In the genomic region with DNA sequence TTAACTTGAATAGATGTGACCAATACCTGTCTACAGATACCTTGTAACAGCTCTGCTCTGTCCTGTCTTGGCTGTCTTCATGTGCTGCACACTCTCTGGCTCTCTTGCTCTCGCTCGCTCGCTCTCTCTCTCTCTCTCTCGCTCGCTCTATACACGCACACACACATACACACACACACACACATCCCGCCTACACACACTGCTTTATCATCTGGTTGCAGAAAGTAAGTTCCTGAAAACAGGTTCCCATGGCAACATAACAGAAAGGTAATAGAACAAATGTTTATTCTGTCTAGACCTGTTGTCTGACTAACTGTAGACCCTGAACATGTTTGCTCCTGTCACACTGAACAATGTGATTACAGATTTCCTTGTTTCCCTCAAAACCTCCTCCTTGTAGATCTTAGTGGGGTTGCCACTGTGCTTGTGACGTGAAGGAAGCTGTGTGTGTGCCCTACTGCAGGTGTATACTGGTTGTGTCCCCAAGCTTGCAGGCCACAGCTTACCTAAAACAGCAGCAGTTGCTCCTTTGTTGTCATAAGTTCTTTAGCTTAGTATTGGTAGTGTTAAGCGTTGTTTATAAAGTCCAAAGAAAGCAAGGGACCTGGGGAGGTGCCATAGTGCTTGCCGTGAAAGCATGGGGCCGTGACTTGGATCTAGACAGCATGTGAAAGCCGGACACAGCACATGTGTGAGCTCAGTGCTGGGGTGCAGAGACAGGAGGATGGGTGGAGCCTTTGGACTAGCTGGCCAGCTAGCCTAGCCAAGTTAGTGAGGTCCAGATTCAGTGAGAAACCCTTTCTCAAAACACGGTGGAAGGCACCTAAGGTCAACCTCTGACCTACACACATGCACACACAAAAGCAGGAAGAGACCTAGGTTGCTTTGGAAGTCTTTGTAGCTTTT, we compare ENCODE assay signal across 8 mouse cellular contexts. TPM values are rescaled to one million over a fixed set of nuclear protein-coding genes. Genes with fewer than 3 reads are reported as not detected.
DNase-seq lines count a peak whose midpoint lies in the region; ATAC-seq and TF ChIP-seq lines count a peak whose summit lies in the region.

No protein-coding gene starts in this region.

- H3K9me3 ChIP-seq in forebrain, postnatal 0 days (ENCODE audit: low read length), result no peaks in the 10 kb centered on the region

- peak overlapping the region; percentile 14; the same call in 1 of the 2 replicates for H3K4me3 ChIP-seq in layer of hippocampus, adult 2 months
- H3K4me3 ChIP-seq in forebrain, postnatal 0 days (ENCODE audit: low read depth, low read length), result no peak overlapping the region

- no peak for TF ChIP-seq CTCF in layer of hippocampus, adult 2 months (conservative IDR thresholded peaks at IDR 0.05)
- no peak for TF ChIP-seq CTCF in forebrain, postnatal 0 days (IDR thresholded peaks at IDR 0.05; ENCODE audit: low read depth)

- no peak overlapping the region for H3K9ac ChIP-seq in forebrain, postnatal 0 days

- no peaks in the 10 kb centered on the region for H3K27me3 ChIP-seq in forebrain, postnatal 0 days (ENCODE audit: insufficient read depth, low read length)

- 61% methylated on average over 13 of the region's 13 CpGs for WGBS in forebrain, postnatal 0 days

- 0 out of 2 replicates have a peak, but pooled peaks cover 3% of the 10 kb centered on the region for H3K36me3 ChIP-seq in forebrain, postnatal 0 days (ENCODE audit: insufficient read depth)

- H3K4me1 ChIP-seq in forebrain, postnatal 0 days (ENCODE audit: insufficient read depth), result peaks cover 35% of the 10 kb centered on the region

- ATAC-seq in forebrain, postnatal 0 days, result peak; percentile 71
- ATAC-seq in megakaryocyte progenitor cell, adult 5-6 weeks (replicated peaks; ENCODE audit: poor library complexity), result peak; percentile 66

- no peak overlapping the region for H3K4me2 ChIP-seq in forebrain, postnatal 0 days (ENCODE audit: low read depth)

- H3K27ac ChIP-seq in layer of hippocampus, adult 2 months, result peak overlapping the region; percentile 84
- H3K27ac ChIP-seq in forebrain, postnatal 0 days (ENCODE audit: low read depth, low read length), result no peak overlapping the region

- DNase-seq in adrenal gland, postnatal 10 days, result peak; percentile 26
- DNase-seq in adrenal gland, postnatal 25 days, result no peak
- peak in 1 of 2 experiments; percentile 52 for DNase-seq in layer of hippocampus, adult 2 months (ENCODE audit: low spot score in 2 of 2)
- DNase-seq in layer of hippocampus, adult 9-10 months (ENCODE audit: low spot score), result no peak
- peak; percentile 59 for DNase-seq in MN1 (ENCODE audit: low spot score)
- peak; percentile 56 for DNase-seq in forebrain, postnatal 0 days
- no peak for DNase-seq in embryo, embryonic 10 days (ENCODE audit: low spot score)

RNA-seq across cellular contexts. Expression of a gene that starts 6.4 kb away (rescaled TPM):
- 10 to 100 TPM; 63.6 to 74.4 TPM for total RNA-seq in adrenal gland, postnatal 10 days (2021)
- total RNA-seq in adrenal gland, postnatal 25 days (2021), result 82.6 and 88.6 TPM in 2 replicates
- 10 to 100 TPM; 70.6 to 82.7 TPM for total RNA-seq in layer of hippocampus, adult 2 months (2021)
- 28.7 and 33.5 TPM in 2 replicates for total RNA-seq in forebrain, postnatal 0 days (2014; rRNA removed)
- 16.6 and 20.4 TPM in 2 replicates for polyA plus RNA-seq in forebrain, postnatal 0 days (2015; fragmentation: Nextera tagmentation; extraction: Ambion mirVana)
- 111 TPM in 2 replicates for total RNA-seq in megakaryocyte progenitor cell, adult 5-6 weeks (2015)
- 100 and 110 TPM in 2 replicates for total RNA-seq in megakaryocyte progenitor cell, adult 5-6 weeks (2017)

RNA-seq across cellular contexts. Expression of a gene that starts 7.5 kb away (rescaled TPM):
- total RNA-seq in adrenal gland, postnatal 10 days (2021), result 1 to 10 TPM; 1.4 to 4.7 TPM
- total RNA-seq in adrenal gland, postnatal 25 days (2021), result 1.9 TPM in 1 of 2 replicates, not detected in the other
- 1 to 10 TPM; 6.3 to 6.9 TPM for total RNA-seq in layer of hippocampus, adult 2 months (2021)
- total RNA-seq in forebrain, postnatal 0 days (2014; rRNA removed), result 2.0 and 3.3 TPM in 2 replicates
- polyA plus RNA-seq in forebrain, postnatal 0 days (2015; fragmentation: Nextera tagmentation; extraction: Ambion mirVana), result 1.3 and 1.8 TPM in 2 replicates
- 1.3 and 3.0 TPM in 2 replicates for total RNA-seq in megakaryocyte progenitor cell, adult 5-6 weeks (2015)
- total RNA-seq in megakaryocyte progenitor cell, adult 5-6 weeks (2017), result 0.21 and 1.5 TPM in 2 replicates

RNA-seq across cellular contexts. Expression of a gene that starts 28.3 kb away (rescaled TPM):
- total RNA-seq in adrenal gland, postnatal 10 days (2021), result 1 to 10 TPM in 1 of 2 experiments, under 1 TPM in 1; 0.78 to 1.7 TPM
- total RNA-seq in adrenal gland, postnatal 25 days (2021), result 1.7 and 2.2 TPM in 2 replicates
- 1 to 10 TPM; 2.7 to 5.5 TPM for total RNA-seq in layer of hippocampus, adult 2 months (2021)
- 1.2 and 5.6 TPM in 2 replicates for total RNA-seq in forebrain, postnatal 0 days (2014; rRNA removed)
- 1.7 TPM in 1 of 2 replicates, not detected in the other for polyA plus RNA-seq in forebrain, postnatal 0 days (2015; fragmentation: Nextera tagmentation; extraction: Ambion mirVana)
- 4.3 and 6.5 TPM in 2 replicates for total RNA-seq in megakaryocyte progenitor cell, adult 5-6 weeks (2015)
- total RNA-seq in megakaryocyte progenitor cell, adult 5-6 weeks (2017), result 1.1 and 5.1 TPM in 2 replicates

Comparison
In these comparisons a context has a peak if more than half of its experiments do, and no peak if none do; other contexts are left out.
1. DNase-seq: peak in adrenal gland, postnatal 10 days (single experiment), MN1 (single experiment) and forebrain, postnatal 0 days (single experiment); none in adrenal gland, postnatal 25 days (single experiment), layer of hippocampus, adult 9-10 months (single experiment) and embryo, embryonic 10 days (single experiment).